Mouse (Mus musculus) olfactory bulb, adult 2 months (tissue): ENCODE measurements around the gene Rbfox2.

ENCODE experiments used
- CTCF ChIP-seq: fragments of 200-500 bp; IDR thresholded peaks from 2 replicates; pipeline ENCODE4 v1.5.1; 2012; ENCODE audit warnings: low read depth, mild to moderate bottlenecking, low read length, moderate library complexity; ENCODE audit not compliant: insufficient read depth
- POLR2A ChIP-seq: fragments of 200-500 bp; IDR thresholded peaks from 2 replicates; pipeline ENCODE4 v1.6.1; 2012; ENCODE audit warnings: mild to moderate bottlenecking, low read depth, low read length, moderate library complexity; ENCODE audit not compliant: insufficient read depth

DNA sequence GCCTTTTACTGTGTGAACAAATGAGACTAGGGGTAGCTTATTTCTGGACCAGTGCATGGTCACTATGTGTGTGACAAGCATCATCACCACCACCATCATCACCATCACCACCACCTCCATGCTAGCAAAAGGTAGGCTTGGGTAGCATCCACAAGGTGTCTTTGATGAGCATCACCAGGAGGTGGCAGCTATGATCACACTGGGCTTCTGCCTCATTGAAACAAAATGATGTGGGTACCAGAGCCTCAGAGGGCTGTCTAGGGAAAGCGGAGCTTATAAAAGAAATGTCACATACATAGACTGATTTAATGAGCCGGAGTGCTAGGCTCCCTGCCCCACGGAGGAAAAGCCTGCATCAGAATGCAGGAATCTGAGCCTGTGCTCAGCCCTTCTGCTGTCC is 31.1 kb upstream of the Rbfox2 start:
- TF ChIP-seq CTCF (no peak), POLR2A (no peak)
